Mouse (Mus musculus) left cerebral cortex, adult 11 months (tissue): ENCODE data around the gene Hif3a.

ENCODE experiments used
- DNase-seq: peaks from one replicate; pipeline ENCODE4 v3.0.0; 2022; ENCODE audit warnings: low spot score

Gene Hif3a

DNA sequence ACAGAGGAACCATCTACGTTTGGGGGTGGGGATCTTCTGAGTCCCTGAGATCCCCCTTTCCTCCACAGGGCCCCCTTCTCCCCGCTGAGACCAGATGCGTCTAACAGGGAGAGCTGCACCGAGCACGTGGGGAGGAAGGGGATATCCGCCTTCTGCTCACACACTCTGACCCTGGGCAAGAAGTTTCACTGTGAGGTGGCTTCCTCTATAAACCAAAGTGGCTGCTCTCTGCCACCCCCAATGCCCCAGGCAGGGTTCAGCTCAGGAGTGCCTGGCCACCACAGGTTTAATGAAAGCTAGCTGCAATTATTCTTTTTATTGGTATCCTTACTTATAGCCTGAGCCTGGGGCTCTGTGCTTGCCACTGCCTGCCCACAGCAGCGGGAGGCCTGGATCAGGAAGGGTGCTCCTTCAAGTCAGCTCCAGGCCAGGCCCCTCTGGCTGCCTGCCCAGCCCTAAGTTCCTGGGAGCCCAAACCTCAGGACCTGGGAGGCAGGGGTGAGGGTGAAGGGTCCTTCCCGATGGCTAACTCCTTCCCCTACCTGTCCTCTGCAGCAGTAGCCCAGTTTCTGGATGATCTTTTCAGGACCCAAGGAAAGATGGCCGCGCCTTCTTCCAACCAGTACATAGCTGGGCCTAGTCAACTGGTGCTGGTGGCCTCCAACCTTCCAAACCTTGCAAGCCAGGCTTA, 37.3 kb downstream of the Hif3a start:
- DNase-seq: no peak

DNA sequence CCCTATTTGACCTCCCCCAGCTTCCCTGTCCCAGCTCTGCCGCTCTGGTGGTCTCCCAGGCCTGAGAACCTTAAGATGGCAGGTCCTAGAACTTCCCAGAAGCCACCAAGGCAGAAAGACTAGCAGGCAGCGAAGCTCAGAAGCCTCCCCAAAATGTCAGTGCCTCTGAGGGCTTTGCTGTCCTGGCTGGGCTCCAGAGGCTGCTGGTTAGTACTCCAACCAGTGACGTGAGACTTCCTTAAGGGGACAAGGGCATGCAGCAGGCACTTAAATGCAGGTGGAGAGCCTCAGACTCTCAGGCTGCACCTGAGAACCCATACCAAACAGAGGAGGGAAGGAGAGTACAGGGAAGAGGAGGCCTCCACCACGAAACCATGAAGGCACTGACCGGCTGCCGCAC, 38.1 kb downstream of the Hif3a start:
- no peak for DNase-seq

DNA sequence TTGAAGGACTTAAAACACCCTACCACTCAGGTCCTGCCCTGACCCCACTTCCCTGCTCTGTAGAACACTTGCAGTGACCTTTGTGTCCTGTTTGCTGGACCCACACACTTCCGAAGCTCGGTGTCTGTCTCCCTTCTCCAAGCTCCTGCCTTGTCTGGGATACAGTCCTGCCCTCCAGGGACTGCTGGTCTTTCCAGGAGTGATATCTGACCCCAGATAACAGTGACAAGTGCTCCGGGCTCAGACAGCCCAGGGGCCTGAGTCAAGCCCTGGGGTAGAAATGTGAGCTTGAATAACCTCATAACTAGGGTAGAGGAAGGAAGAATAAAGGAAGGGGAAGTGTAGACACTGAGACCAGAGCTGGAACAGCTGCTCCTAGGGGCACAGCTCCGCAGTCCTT, 38.5 kb downstream of the Hif3a start:
- no peak for DNase-seq

DNA sequence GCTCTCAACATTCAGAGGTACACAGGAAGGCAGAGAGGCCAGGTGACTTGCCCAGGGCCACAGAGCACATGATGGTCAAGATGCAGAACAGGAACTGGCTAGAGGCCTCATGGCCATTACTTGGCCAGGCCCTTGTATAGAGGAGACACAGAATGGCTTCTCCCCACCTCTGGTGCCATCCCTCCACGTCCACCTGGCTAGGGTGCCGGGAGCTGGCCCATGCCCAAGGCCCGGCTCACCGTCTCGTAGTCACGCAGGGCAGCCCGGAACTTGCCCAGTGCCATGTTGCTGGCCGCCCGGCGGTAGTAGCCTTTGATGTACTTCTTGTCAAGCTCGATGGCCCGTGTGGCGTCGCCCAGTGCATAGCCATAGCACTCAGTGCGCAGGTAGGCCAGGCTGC, 40.1 kb downstream of the Hif3a start:
- DNase-seq: no peak

DNA sequence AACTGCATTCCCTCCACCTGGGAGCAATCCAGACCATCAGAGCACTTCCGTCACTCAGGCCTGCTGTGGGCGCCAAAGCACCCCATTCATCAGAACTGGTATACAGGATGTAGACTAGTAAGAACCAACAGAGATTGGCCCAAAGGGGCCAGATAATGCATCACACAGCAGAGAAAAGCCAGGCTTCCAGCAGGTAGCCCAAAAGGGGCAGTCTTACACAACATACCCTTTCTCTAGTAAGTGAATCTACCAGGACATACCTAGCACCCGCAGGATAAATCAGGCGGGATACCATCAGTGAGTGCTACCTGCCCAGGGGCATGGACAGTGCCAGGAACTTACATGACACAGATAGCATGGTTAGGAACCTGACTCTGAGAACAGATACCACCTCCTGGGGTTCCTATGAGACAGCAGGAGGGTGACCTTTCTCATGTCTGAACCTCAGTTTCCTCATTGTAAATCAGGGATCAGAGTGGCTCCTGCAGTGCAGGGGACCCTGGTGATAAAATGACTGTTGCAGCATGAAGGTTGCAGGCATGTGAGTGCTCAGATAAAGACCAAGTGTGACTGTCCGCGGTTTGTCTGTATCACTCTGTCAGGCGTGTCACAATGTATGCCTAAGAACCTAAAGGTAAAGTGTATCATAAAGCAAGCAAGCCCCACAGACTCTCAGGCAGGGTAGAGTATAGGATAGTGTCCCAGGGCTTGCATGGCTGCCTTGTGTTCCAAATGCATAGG, 42.6 kb downstream of the Hif3a start:
- no peak for DNase-seq

DNA sequence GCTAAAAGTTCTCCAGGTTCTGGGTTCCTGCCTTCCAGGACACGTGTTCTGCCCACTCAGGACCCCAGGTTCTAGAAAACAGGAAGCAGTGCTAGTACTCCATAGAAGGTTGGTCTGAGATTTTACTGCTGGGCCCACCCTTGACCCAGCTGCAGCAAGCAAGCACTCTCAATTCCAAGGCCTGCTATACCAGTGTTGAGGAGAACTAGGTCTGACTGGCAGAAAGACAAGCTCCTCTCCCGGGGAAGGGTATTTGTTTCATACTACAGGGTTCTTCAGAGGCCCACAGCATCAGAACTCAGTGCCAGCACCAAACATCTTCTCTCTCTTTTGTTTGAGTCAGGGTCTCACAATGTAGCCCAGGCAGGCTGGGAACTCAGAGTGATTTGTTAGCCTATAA, 44.3 kb downstream of the Hif3a start:
- DNase-seq: no peak

DNA sequence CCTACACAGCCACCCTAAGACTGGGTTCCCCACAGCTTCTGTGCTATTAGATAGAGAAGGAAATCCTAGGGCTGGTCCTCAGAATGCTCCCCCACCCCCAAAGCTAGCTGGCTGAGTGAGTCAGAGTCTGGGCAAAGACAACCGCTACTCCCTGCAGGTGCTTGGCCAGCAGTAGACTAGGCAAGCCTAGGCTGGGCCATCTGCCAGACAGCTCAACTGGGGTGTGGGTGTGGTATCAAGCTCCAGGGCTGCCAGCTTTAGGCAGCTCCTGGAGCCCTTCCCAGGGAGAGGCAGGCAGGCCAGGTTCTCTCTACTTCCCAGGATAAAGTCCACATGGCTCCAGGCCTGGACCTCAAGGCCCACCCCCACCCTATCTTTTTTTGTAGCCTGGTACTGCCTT, 45.2 kb downstream of the Hif3a start:
- peak; percentile 91 for DNase-seq

DNA sequence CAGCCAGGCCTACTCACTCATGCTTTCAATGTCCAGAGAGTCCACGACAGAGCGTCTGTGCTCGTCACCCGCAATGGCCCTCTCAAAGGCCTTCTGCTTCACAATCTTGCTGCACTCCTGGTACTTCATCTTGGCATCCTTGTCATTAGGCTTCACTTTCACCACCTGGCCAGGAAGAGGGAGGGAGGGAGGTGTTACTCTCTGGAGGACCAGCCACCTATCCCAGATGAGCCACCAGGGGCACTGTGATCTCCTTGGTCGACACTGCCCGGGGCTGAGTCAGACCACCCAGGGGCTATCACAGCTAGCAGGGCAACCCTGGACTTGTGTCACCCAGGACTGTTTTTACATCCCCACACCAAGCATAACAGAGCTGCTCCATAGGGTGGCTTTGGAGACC, 46.8 kb downstream of the Hif3a start:
- DNase-seq: no peak

DNA sequence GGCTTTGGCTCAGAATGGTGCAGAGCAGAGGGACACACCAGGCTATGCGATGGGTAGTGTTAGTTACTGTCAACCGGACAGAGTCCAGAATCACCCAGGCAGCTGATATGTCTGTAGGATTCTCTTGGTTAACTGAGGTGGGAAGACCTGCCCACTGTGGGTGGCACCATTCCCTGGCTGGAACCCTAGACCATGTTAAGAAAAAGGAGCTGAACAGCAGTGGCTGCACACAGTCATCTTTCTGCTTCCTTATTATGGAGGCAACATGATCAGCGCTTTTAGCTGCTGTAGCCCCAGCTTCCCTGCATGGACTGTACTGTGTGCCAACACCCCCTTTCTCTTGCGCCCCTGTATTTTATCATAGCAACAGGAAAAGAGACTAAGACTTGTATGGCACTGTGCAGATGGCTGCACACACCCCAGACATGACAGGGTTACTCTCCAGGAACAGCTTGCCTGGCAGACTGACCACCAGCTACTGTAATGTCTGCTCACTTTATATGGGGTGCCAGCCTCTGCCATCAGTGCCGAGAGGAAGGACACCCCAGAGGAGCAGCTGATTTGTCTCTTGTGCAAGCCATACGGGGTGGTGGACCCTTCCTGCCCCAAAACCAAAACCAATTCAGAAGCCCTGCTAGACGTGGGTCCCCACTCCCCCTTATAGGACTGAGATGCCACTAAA, 50.2 kb downstream of the Hif3a start:
- DNase-seq: no peak

DNA sequence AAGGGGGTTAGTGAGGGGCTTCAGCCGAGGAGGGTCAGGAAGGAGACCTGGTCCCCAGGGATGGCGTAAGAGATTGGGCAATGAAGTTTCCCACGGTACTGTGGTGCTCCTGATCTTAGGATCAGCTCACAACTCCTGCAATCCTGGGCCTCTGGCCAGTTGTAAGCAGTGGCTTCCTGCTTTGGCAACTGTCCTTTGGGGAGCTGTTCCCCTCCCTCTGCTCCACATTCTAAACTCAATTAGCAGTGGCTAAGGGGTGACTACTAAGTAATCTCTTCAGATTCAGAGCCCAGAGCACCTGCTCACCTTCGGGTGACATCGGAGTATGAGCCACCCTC, 52.2 kb downstream of the Hif3a start:
- no peak for DNase-seq

DNA sequence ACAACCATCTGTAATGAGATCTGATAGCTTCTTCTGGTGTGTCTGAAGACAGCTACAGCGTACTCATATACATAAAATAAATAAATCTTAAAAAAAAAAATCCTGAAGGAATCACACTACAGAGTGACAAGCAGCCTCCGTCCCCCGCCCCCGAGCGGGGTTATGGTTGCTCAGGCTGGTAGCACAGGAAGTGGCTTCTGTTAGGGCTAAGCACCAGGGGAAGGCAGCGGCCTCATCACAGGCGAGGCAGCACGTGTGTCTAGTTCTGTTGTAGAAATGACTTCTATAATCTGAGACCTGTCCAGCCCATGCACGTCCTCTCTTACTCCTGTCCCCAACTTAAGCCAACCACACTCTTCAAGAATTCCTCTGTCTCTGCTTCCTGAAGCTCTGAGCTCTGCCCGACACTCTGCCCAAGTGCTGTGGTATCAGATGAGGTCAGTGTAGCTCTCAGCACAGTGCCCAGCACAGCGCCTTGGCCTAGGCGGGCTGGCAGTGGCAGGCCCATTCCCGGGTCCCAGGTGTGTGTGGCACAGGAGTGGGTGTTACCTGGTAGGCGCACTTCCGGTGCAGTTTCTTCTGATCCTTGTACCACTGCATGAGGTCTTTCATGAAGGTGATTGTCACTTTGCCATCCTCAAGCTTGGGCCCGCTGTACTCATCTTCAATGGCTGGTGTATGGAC, 52.8 kb downstream of the Hif3a start:
- DNase-seq: no peak

DNA sequence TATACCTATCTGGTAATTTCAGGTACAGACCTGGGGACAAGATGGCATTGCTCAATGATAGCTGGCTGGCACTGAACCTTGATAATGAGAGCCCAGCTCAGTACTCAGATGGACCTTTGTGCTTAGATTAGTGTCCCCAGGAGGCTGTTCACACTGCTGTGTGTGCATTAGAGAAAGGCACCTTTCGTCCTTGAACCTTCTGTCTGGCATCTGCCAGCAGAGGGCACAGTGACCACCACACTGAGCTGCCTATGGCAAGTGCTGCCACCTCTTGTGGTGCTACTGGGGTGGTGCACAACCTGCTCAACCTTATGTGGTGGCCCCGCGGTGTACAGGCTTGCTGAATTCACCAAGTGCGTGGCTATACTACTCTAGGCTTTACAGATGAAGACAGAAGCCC, 54.9 kb downstream of the Hif3a start:
- no peak for DNase-seq

DNA sequence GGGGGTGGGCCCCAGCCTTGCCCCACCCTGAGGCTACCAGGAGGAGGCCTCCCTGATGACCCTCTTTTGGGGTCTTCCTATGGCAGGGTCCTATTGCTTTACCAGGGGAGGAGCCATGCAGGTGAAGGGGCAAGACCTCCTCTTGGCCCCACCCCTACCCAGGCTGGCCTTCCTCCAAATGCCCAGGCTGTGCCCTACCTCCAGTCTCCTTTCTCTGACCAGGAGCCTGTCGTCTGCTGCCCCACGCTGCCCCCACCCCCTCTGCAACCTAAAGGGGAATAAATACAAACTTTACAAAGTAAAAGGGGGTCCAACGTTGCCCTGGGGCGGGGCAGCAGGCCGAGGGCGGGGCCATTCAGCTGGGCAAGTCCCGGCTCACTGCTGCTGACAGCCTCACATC, 57.5 kb downstream of the Hif3a start:
- DNase-seq: no peak

DNA sequence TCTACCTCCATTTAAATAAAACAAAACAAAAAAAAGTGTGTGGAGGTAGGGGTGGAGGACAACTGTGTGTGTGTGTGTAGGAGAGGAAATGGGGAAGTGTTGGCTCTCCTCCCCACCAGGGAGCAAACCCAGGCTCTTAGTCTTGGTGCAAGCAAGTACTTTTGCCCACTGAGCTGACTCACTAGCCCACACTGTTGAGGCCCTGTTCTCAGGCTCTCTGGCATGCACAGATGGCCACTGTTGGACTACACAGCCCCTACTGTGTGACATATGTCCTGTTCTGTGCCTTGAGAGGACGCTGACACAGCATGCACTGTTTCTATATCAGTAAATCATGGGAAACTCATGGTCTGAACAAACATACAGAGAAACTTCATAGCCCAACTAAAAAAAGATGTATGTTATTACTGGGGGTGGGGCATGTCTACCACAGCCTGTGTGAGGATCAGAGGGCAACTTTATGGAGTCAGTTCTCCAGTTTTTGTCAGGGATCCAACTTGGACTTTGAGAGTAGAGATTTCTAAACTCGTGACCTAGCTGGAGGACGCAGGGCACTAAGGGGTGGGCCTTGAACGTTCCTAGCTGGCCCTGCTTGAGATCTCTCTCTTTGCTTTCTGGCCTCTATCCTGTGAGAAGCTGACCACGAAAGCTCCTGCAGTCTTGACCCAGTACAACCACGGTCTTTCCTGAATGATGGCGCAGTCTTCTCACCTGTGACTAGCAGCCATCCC, 58.8 kb downstream of the Hif3a start:
- DNase-seq: no peak

DNA sequence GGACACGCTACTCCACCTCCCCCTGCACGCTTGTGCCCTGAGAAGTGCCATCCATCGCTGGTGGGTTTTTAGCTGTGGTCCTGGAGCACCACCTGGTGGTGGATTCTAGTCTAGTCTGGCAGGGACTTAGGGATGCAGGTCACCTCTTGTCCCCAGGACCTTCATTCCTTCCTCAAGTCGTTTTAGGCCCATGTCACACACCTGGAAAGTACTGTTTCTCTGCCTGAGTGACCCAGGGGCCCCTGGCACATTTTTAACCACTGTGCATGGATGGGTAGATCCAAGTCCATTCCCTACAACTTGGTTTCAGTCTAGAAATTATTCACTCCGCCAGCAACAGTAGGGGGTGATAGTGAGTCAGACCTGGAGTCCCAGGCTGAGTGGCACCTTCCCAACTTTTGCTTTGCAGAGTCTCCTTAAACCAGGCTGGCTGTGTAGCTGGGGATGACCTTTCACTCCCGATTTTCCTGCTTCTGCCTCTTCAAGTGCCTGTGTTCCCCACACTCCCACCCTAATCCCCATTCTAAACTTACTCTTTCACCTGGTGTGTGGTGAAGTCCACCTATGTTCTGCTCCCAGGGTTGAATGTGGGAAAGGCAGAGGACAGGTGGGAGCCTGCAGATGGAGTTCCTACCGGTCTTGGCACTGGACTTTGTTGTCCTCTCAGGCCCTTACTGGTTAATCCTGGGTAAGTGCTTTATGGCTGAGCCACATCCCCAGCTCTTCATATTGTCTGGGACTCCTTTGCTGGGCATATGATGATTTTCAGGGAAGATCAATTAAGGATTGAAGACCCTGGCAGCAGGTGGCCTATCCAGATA, 59.6 kb downstream of the Hif3a start:
- peak; percentile 74 for DNase-seq

DNA sequence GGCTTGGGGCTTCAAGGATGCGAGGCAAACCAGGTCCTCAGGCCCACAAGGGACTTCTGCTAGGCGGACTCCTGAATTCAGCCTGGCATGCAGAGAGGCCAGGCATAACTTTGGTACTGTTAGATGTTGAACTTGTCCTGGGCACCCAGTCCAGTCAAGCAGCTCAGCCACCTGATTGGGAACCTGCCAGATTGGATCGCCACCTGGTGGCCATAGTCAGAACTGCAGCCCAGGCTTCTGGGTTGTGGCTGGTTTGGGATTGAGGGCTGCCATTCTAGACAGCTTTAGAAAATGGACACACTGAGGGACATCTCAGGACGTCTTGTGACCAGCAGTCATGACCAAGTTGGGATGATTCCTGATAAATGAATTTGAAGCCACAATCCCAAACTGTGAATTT, 62.6 kb downstream of the Hif3a start:
- peak; percentile 79 for DNase-seq

DNA sequence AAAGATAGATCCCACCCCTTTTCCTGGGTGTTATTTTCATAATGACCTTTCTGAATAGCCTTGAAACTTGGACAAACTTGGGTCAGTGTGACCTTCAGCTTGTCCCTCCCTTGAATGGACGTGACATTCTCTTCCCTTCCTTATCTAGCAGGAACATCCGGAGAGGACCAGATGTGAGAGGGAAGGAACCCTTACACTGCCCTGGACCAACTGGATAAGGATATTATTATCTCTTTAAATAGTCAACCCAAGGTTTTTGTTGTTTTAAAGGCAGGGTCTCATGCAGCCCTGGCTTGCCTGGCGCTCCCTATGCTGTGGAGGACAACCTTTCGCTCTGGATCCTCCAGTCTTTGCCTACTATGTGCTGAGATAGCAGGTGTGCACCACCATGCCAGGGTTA, 63.0 kb downstream of the Hif3a start:
- no peak for DNase-seq

DNA sequence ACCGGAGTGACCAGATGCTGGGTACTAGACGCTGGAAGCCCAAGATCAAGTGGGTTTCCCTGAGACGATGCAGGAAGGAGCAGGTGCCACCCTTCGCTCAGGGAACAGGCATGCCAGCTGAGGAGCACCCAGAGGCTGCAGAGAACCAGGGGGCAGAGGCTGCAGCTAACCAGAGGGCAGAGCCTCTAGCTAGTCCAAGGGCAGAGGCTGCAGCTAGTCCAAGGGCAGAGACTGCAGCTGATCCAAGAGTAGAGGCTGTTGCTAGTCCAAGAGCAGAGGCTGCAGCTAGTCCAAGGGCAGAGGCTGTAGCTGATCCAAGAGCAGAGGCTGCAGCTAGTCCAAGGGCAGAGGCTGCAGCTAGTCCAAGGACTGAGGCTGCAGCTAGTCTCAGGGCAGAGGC, 66.9 kb downstream of the Hif3a start:
- no peak for DNase-seq

DNA sequence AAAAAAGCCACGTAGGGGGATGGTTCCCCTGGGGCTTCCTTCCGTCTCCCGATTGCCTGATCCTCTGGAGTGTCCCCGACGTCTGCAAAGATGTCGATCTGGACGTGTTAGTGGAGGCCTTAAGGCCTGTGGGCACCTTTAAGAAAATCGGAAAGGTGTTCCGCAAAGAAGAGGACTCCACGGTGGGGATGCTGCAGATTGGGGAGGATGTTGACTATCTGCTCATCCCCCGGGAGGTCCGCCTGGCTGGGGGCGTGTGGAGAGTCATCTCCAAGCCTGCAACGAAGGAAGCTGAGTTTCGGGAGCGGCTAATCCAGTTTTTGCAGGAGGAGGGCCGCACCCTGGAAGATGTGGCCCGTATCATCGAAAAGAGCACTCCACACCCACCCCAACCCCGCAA, 67.8 kb downstream of the Hif3a start:
- DNase-seq: no peak

DNA sequence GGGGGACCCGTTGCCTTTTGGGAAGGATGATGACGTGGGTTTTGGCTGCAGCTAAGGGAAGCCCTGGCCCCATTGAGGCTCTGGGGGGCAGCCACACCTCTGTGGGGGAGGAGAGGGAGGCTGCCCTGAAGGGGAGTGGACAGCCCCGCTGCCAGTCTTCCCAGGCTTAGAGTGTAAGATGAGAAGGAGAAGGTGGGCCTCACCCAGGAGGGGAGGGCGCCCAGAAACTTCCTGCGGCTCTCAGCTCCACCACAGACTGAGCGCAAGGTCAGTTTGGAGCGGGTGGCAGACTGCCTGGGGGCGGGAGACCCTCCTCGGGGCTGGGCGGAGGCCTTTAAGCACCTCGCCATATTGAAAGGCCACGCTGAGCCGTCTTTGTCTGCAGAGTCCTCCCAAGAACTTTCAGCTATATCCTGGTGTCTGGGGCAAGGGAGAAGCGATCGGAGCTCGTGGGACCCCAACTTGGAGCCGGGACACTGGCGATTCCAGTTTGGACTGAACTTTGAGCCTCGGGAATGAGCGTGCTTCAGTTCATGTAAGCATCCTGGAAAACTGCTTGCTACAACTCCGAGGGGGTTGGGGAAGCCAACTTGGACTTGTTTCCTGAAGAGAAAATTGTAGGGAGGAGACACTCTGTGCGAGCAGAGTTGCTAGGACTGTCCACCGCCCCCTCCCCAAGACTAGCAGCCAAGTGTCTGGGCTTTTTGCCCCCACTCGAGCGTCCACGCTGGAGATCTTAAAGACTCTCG, 68.4 kb downstream of the Hif3a start:
- no peak for DNase-seq

DNA sequence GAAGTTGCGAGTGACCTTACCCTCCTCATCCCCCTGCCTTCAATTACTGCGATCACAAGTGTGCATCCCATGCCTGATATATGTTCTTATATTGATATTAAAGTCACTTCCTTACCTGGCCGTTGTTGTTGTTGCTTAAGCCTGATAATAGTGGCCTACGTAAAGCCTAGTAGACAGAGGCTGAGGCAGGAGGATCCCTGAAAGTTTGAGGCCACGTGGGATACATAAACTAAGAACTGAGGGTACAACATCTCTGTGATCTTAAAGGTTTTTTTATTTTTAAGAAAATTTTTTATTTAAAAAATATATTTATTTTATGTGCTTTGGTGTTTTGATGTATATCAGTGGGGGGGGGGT, 69.8 kb downstream of the Hif3a start, which contains the start of gene Ccdc8:
TSS of gene Ccdc8 (plus strand) at position 258 of the 357 bp plus-strand sequence.
- DNase-seq: no peak
